Mouse (Mus musculus) adipocyte (in vitro differentiated cells): Measurements from ENCODE around the gene Hist1h2ae.
A peak's percentile ranks its signal among the peaks of the same experiment; 100 is the strongest.
"Not testable (repeated sequence)": the region's sequence is repeated elsewhere in the genome, so short reads cannot be mapped to it uniquely, and the experiment has no call there.

ENCODE experiments used
- DNase-seq: peaks from one replicate; pipeline ENCODE4 v3.0.0-alpha.2; 2016; ENCODE audit warnings: low spot score

The Hist1h2ae gene

GRCm38 (mm10) chr13:23541497-23541896 is 29.5 kb downstream of the Hist1h2ae start:
- no peak for DNase-seq

- not testable (repeated sequence) for DNase-seq
These were observed 31.2 kb downstream of the Hist1h2ae start for GRCm38 (mm10) chr13:23539821-23540220.

GRCm38 (mm10) chr13:23538249-23538648 is 32.8 kb downstream of the Hist1h2ae start:
- no peak for DNase-seq

GRCm38 (mm10) chr13:23537006-23537710 is 33.9 kb downstream of the Hist1h2ae start:
- DNase-seq = no peak

GRCm38 (mm10) chr13:23536076-23536822 is 34.8 kb downstream of the Hist1h2ae start:
- no peak for DNase-seq

GRCm38 (mm10) chr13:23535137-23536075 is 35.6 kb downstream of the Hist1h2ae start, which contains the start of gene Hist1h3g:
Gene Hist1h3g, plus strand, starts transcription at chr13:23535422.
- DNase-seq = peak; percentile 92

- DNase-seq = no peak
These were observed 36.5 kb downstream of the Hist1h2ae start for GRCm38 (mm10) chr13:23534368-23535131.

- peak; percentile 83 for DNase-seq
These were observed 37.3 kb downstream of the Hist1h2ae start, which contains the start of gene Hist1h2af for GRCm38 (mm10) chr13:23533560-23534367. Gene Hist1h2af, plus strand, starts transcription at chr13:23533906.

GRCm38 (mm10) chr13:23532262-23533075 is 38.6 kb downstream of the Hist1h2ae start:
- no peak for DNase-seq

GRCm38 (mm10) chr13:23530901-23531875 is 39.8 kb downstream of the Hist1h2ae start, which contains the start of gene Hist1h4h:
Gene Hist1h4h, plus strand, starts transcription at chr13:23531050.
- peak; percentile 97 for DNase-seq

GRCm38 (mm10) chr13:23530181-23530900 is 40.7 kb downstream of the Hist1h2ae start:
- peak; percentile 73 for DNase-seq

- no peak for DNase-seq
These were observed 41.4 kb downstream of the Hist1h2ae start for GRCm38 (mm10) chr13:23529480-23530165.

GRCm38 (mm10) chr13:23529005-23529404 is 42.0 kb downstream of the Hist1h2ae start:
- no peak for DNase-seq

GRCm38 (mm10) chr13:23526312-23526711 is 44.7 kb downstream of the Hist1h2ae start:
- DNase-seq = peak; percentile 86

GRCm38 (mm10) chr13:23525901-23526300 is 45.1 kb downstream of the Hist1h2ae start:
- no peak for DNase-seq

GRCm38 (mm10) chr13:23524654-23525053 is 46.4 kb downstream of the Hist1h2ae start:
- peak; percentile 86 for DNase-seq

- DNase-seq = no peak
These were observed 47.0 kb downstream of the Hist1h2ae start for GRCm38 (mm10) chr13:23523976-23524375.
